Mouse (Mus musculus): ENCODE measurements around the gene Syt3.

- TF ChIP-seq CTCF (IDR thresholded peaks at IDR 0.05; ENCODE audit: insufficient read depth, low read length) = no peak
- no peak for TF ChIP-seq POLR2A (IDR thresholded peaks at IDR 0.05; ENCODE audit: borderline replicate concordance, extremely low read depth, low read depth, low read length)
Measured at GRCm38 (mm10) chr7:44373460-44373859, 10.4 kb upstream of the Syt3 start.

All from lung, adult 2 months (tissue).